13 mouse cellular contexts compared by ENCODE assay signal in genomic region chr13:99124141-99124540, GRCm38 (mm10).
A peak's percentile ranks its signal among the peaks of the same experiment; 100 is the strongest.
DNase-seq lines count a peak whose midpoint lies in the region; ATAC-seq and TF ChIP-seq lines count a peak whose summit lies in the region.
"Had no signal": no experiment of that assay in that cellular context is flagged by ENCODE, and none has a peak within 500 bp of the region (broad histone marks: within the 10 kb centered on the region; RNA-seq: fewer than 3 reads in every experiment).

No protein-coding gene starts in this region.

- peak overlapping the region; percentile 66 for H3K27ac ChIP-seq in heart, adult 2 months
- H3K27ac ChIP-seq in heart, embryonic 12.5 days (ENCODE audit: poor library complexity, severe bottlenecking) = no peak overlapping the region
- H3K27ac ChIP-seq in kidney, embryonic 16.5 days (ENCODE audit: low read length) = peak overlapping the region; percentile 66
- 0 out of 2 replicates have a peak overlapping the region, but pooled peaks have one; percentile 35 for H3K27ac ChIP-seq in limb, embryonic 14.5 days (replicated peaks; ENCODE audit: low read depth, low read length)
- H3K27ac ChIP-seq in forebrain, embryonic 15.5 days (replicated peaks) = no peak overlapping the region
- H3K27ac ChIP-seq: heart, embryonic 10.5 days; midbrain, embryonic 13.5 days had no signal

- no peak for DNase-seq in heart, adult 2 months
- DNase-seq in kidney, postnatal 4 days = no peak
- peak; percentile 35 for DNase-seq in Muller cell, postnatal 12 days (ENCODE audit: inconsistent ontology term)
- no peak for DNase-seq in limb, embryonic 14.5 days (ENCODE audit: low spot score)
- no peak for DNase-seq in right cerebral cortex, adult 2 months (ENCODE audit: low spot score in 2 of 2)
- DNase-seq: B cell, adult 2 months; thymus, adult 2 months had no signal

- no peak overlapping the region for H3K9ac ChIP-seq in heart, adult 2 months (ENCODE audit: low read depth, low read length)
- no peak overlapping the region for H3K9ac ChIP-seq in heart, embryonic 12.5 days
- no peak overlapping the region for H3K9ac ChIP-seq in kidney, embryonic 16.5 days (replicated peaks; ENCODE audit: low read length)
- H3K9ac ChIP-seq in limb, embryonic 14.5 days (ENCODE audit: low read depth, low read length, severe bottlenecking) = no peak overlapping the region
- H3K9ac ChIP-seq in forebrain, embryonic 15.5 days (replicated peaks) = no peak overlapping the region
- H3K9ac ChIP-seq: intestine, embryonic 15.5 days; midbrain, embryonic 13.5 days had no signal

- TF ChIP-seq EP300 in heart, adult 2 months (IDR thresholded peaks at IDR 0.05; ENCODE audit: insufficient read depth, low read depth, low read length) = no peak

- H3K4me2 ChIP-seq in heart, embryonic 12.5 days = no peak overlapping the region
- H3K4me2 ChIP-seq in kidney, embryonic 16.5 days (replicated peaks; ENCODE audit: low read depth, low read length) = 0 out of 2 replicates have a peak overlapping the region, but pooled peaks have one; percentile 7
- H3K4me2 ChIP-seq in limb, embryonic 14.5 days (replicated peaks; ENCODE audit: low read depth, low read length, severe bottlenecking) = no peak overlapping the region
- H3K4me2 ChIP-seq in forebrain, embryonic 15.5 days (replicated peaks) = no peak overlapping the region
- H3K4me2 ChIP-seq: intestine, embryonic 15.5 days; midbrain, embryonic 13.5 days had no signal

- 48% methylated on average over 2 of the region's 2 CpGs for WGBS in heart, adult 2 months
- WGBS in heart, embryonic 12.5 days = 40% methylated on average over 2 of the region's 2 CpGs
- WGBS in kidney, embryonic 16.5 days = 25% methylated on average over 2 of the region's 2 CpGs
- WGBS in limb, embryonic 14.5 days = 20% methylated on average over 2 of the region's 2 CpGs
- 47% methylated on average over 2 of the region's 2 CpGs for WGBS in forebrain, embryonic 15.5 days

- H3K9me3 ChIP-seq in heart, embryonic 12.5 days (replicated peaks) = no peaks in the 10 kb centered on the region
- H3K9me3 ChIP-seq in kidney, embryonic 16.5 days (ENCODE audit: low read length) = 0 out of 2 replicates have a peak, but pooled peaks cover 4% of the 10 kb centered on the region
- H3K9me3 ChIP-seq in limb, embryonic 14.5 days (ENCODE audit: control insufficient read depth, low read length) = no peaks in the 10 kb centered on the region
- H3K9me3 ChIP-seq in forebrain, embryonic 15.5 days = no peaks in the 10 kb centered on the region
- H3K9me3 ChIP-seq: heart, embryonic 10.5 days; intestine, embryonic 15.5 days; midbrain, embryonic 13.5 days had no signal

- no peak for ATAC-seq in heart, embryonic 12.5 days (ENCODE audit: insufficient number of reproducible peaks, low FRiP score)
- no peak for ATAC-seq in kidney, embryonic 16.5 days (ENCODE audit: low FRiP score, low TSS enrichment)
- no peak for ATAC-seq in limb, embryonic 14.5 days (ENCODE audit: low FRiP score, low read depth)
- no peak for ATAC-seq in forebrain, embryonic 15.5 days (replicated peaks)
- ATAC-seq: midbrain, embryonic 13.5 days had no signal

- peaks cover 16% of the 10 kb centered on the region for H3K4me1 ChIP-seq in heart, adult 2 months (ENCODE audit: control insufficient read depth, insufficient read depth, low read length)
- peaks cover 24% of the 10 kb centered on the region for H3K4me1 ChIP-seq in heart, embryonic 12.5 days (replicated peaks)
- peaks cover 33% of the 10 kb centered on the region for H3K4me1 ChIP-seq in kidney, embryonic 16.5 days (ENCODE audit: insufficient read depth, low read length)
- H3K4me1 ChIP-seq in limb, embryonic 14.5 days (ENCODE audit: control insufficient read depth, insufficient read depth, low read length) = peaks cover 26% of the 10 kb centered on the region
- H3K4me1 ChIP-seq in forebrain, embryonic 15.5 days = peaks cover 4% of the 10 kb centered on the region; the same call in 1 of the 2 replicates

- intact Hi-C loops in heart, adult 2 months (cut with DNase I) = loop anchor here (2.0 kb wide), 1 partner anchor 45 kb away; no protein-coding TSS in a partner anchor

- H3K79me2 ChIP-seq in heart, adult 2 months (replicated peaks; ENCODE audit: control insufficient read depth, insufficient read depth, low read length) = no peaks in the 10 kb centered on the region

- no peaks in the 10 kb centered on the region for H3K36me3 ChIP-seq in heart, adult 2 months (ENCODE audit: control insufficient read depth, insufficient read depth, low read length)
- no peaks in the 10 kb centered on the region for H3K36me3 ChIP-seq in heart, embryonic 12.5 days
- no peaks in the 10 kb centered on the region for H3K36me3 ChIP-seq in kidney, embryonic 16.5 days (ENCODE audit: insufficient read depth, low read length)
- no peaks in the 10 kb centered on the region for H3K36me3 ChIP-seq in limb, embryonic 14.5 days (ENCODE audit: control insufficient read depth, insufficient read depth, low read length)
- H3K36me3 ChIP-seq in forebrain, embryonic 15.5 days = no peaks in the 10 kb centered on the region
- H3K36me3 ChIP-seq: heart, embryonic 10.5 days; intestine, embryonic 15.5 days; midbrain, embryonic 13.5 days had no signal

- TF ChIP-seq POLR2A in heart, adult 2 months (IDR thresholded peaks at IDR 0.05; ENCODE audit: insufficient read depth, low read depth, low read length) = no peak
- TF ChIP-seq POLR2A in limb, embryonic 14.5 days (IDR thresholded peaks at IDR 0.05; ENCODE audit: borderline replicate concordance, extremely low read depth, insufficient read depth, insufficient read length) = no peak

- no peak for TF ChIP-seq CTCF in heart, adult 2 months (IDR thresholded peaks at IDR 0.05)

- no peaks in the 10 kb centered on the region for H3K27me3 ChIP-seq in heart, adult 2 months (ENCODE audit: control insufficient read depth, insufficient read depth, low read length)
- H3K27me3 ChIP-seq in heart, embryonic 12.5 days (replicated peaks) = 0 out of 2 replicates have a peak, but pooled peaks cover under 1% of the 10 kb centered on the region
- H3K27me3 ChIP-seq in kidney, embryonic 16.5 days (ENCODE audit: insufficient read depth, low read length) = no peaks in the 10 kb centered on the region
- no peaks in the 10 kb centered on the region for H3K27me3 ChIP-seq in limb, embryonic 14.5 days (ENCODE audit: control insufficient read depth, insufficient read depth, low read length)
- H3K27me3 ChIP-seq in forebrain, embryonic 15.5 days = no peaks in the 10 kb centered on the region
- H3K27me3 ChIP-seq: intestine, embryonic 15.5 days; midbrain, embryonic 13.5 days had no signal

- H3K4me3 ChIP-seq in heart, adult 2 months = no peak overlapping the region
- no peak overlapping the region for H3K4me3 ChIP-seq in heart, embryonic 12.5 days
- no peak overlapping the region for H3K4me3 ChIP-seq in kidney, embryonic 16.5 days (ENCODE audit: low read length)
- no peak overlapping the region for H3K4me3 ChIP-seq in limb, embryonic 14.5 days (replicated peaks; ENCODE audit: low read length)
- H3K4me3 ChIP-seq in forebrain, embryonic 15.5 days = no peak overlapping the region
- H3K4me3 ChIP-seq: heart, embryonic 10.5 days; intestine, embryonic 15.5 days; midbrain, embryonic 13.5 days had no signal

Comparison
In these comparisons a context has a peak if more than half of its experiments do, and no peak if none do; other contexts are left out.
1. H3K27ac ChIP-seq: peak in heart, adult 2 months (single experiment), kidney, embryonic 16.5 days (single experiment) and limb, embryonic 14.5 days (single experiment); none in heart, embryonic 12.5 days (single experiment) and forebrain, embryonic 15.5 days (single experiment).